Mouse (Mus musculus) T-helper 2 cell (primary cell): ENCODE measurements around the gene RPS10-NUDT3.

Source experiments
- in situ Hi-C: fragments of 300-600 bp; cut with MboI, MseI; formaldehyde crosslinking; loops from one replicate; pipeline ENCODE4 v1.15.1; 2025; ENCODE audit warnings: high pct_unique_total_duplicates

RPS10-NUDT3 gene

GRCm38 (mm10) chr17:27555075-27555511 lies 79.9 kb downstream of the RPS10-NUDT3 start:
- in situ Hi-C loops = no loop called here

- in situ Hi-C loops = no loop called here
Observed at GRCm38 (mm10) chr17:27554062-27554960, 80.7 kb downstream of the RPS10-NUDT3 start.

GRCm38 (mm10) chr17:27552215-27553201 lies 82.5 kb downstream of the RPS10-NUDT3 start:
- in situ Hi-C loops = no loop called here

- in situ Hi-C loops = no loop called here
Observed at GRCm38 (mm10) chr17:27551393-27551940, 83.6 kb downstream of the RPS10-NUDT3 start.

- in situ Hi-C loops = no loop called here
Observed at GRCm38 (mm10) chr17:27549234-27549633, 85.8 kb downstream of the RPS10-NUDT3 start.

DNA sequence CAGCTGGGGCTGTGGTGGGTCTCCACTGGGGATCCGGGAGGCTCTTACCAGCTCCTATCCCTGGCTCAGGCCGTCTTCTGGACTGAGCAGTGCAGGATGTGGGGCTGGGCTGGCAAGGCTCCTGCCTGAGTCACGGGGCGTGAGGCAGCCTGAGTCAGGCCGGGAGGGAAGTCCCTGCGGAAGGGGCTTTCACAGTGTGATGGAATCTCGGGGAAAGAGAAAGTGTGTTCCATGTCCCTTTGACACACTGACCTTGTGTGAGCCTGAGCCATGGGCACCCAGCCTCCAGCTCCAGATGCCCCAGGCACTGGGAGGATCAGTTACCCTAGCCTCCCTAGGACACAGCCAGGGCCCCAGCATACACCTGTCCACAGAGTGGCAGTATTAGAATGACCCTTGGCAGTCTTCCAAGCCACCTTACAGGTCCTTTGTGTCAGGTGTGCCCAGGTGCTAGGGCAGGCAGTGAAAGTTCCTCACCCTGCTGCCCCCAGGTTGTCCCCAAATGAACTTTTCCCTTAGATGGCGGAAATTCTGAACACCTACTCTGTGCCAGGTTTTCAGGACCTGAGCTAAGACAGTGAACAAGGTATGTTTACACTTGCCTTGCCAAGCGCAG lies 87.7 kb downstream of the RPS10-NUDT3 start:
- in situ Hi-C loops = no loop called here

DNA sequence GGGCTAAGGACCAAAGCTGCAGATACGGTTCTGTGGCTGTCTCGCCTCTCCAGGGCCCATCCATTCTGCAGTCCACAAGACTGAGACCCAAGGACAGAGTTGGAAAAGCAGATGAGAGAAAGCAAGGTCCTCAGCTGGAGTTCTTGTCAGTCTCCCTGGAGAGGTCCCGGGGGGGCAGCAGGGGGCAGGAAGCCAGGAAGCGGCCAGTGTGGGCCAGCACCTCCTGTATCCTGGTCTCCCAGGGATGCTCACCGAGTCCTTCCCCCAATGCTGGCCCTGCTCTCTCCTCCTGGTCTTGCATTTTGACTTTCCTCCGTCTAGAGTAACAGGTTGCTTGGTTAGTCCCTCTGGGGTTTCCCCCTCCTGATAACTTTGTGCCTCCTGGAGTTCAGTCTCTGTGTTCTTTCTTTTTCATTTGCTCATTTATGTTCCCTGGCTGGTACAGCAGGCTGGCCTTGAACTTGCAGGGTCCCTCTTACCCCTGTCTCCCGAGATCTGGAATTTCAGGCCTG lies 88.4 kb downstream of the RPS10-NUDT3 start:
- in situ Hi-C loops = no loop called here

DNA sequence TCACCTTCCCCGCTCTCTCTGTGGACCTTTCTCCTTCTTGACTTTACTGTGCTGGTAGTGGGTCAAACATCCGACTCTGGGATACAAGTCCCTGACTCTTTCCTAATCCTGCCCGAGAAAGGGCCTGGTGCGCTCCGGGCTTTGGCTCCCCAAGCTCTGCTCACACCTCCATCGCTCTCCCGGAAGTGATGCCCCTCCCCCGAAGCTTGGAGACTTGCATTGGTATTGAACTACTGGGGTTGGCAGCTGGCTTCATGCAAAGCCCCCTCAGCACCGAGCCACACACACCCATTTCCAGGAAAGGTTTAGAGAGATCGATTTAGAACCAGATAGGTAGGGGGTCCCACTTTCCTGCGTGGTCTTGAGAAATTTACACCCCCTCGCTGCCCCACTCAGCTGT lies 89.0 kb downstream of the RPS10-NUDT3 start:
- in situ Hi-C loops = no loop called here

GRCm38 (mm10) chr17:27544551-27544950 lies 90.5 kb downstream of the RPS10-NUDT3 start:
- in situ Hi-C loops = no loop called here

DNA sequence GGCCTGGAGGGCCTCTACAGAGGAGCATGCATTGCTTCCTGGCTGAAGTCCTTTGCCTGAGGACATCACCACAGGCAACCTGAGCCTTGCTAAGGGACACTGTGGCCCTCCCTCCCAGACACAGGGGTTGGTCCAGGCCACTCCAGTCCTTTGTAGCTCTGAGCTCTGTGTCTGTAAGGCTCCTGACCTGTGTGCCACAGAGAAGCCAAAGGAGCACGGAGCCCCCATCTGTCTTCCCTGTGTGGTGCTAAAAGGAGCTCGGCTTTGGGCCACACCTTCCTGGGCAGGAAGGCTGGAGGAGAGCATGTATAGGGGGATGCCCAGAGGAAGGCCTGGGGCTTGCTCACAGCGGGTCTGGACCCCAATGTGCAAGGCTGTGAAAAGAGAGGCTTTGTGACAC lies 93.0 kb downstream of the RPS10-NUDT3 start:
- in situ Hi-C loops = no loop called here

- in situ Hi-C loops = no loop called here
Observed at GRCm38 (mm10) chr17:27541261-27541660, 93.8 kb downstream of the RPS10-NUDT3 start.

GRCm38 (mm10) chr17:27534718-27535117 lies 100.3 kb downstream of the RPS10-NUDT3 start:
- in situ Hi-C loops = no loop called here

- in situ Hi-C loops = no loop called here
Observed at GRCm38 (mm10) chr17:27533354-27533753, 101.7 kb downstream of the RPS10-NUDT3 start.

GRCm38 (mm10) chr17:27532095-27532494 lies 102.9 kb downstream of the RPS10-NUDT3 start:
- in situ Hi-C loops = no loop called here
